Mouse (Mus musculus) layer of hippocampus, postnatal 36 days (tissue): ENCODE measurements around the gene Macrod2. TPM values are rescaled to one million over a fixed set of nuclear protein-coding genes. Genes with fewer than 3 reads are reported as not detected.

Experiments used
- DNase-seq, 2 experiments: peaks; one replicate each; pipeline ENCODE4 v3.0.0; 2022
- total RNA-seq, 2 experiments: library from RNA; stranded (reverse); gene quantifications; 2 replicates each; pipeline ENCODE4 v1.2.3; 2021

Macrod2 gene
- total RNA-seq, 2 experiments from 2014 or later = 52.1 to 53.7 TPM

GRCm38 (mm10) chr2:142380563-142380962, 1985.5 kb downstream of the Macrod2 start:
- peak in 1 of 2 experiments; percentile 25 for DNase-seq

- DNase-seq = no peak
These were observed 1986.0 kb downstream of the Macrod2 start for GRCm38 (mm10) chr2:142381081-142381579.

GRCm38 (mm10) chr2:142393546-142393945, 1998.4 kb downstream of the Macrod2 start:
- DNase-seq = no peak

- DNase-seq = no peak
These were observed 2004.4 kb downstream of the Macrod2 start for GRCm38 (mm10) chr2:142399490-142399889.

GRCm38 (mm10) chr2:142400781-142401180, 2005.7 kb downstream of the Macrod2 start:
- no peak for DNase-seq

GRCm38 (mm10) chr2:142401359-142401758, 2006.2 kb downstream of the Macrod2 start:
- no peak for DNase-seq

GRCm38 (mm10) chr2:142403394-142403793, 2008.3 kb downstream of the Macrod2 start:
- no peak for DNase-seq

- DNase-seq = no peak
These were observed 2009.2 kb downstream of the Macrod2 start for GRCm38 (mm10) chr2:142404321-142404720.

- DNase-seq = peak in 1 of 2 experiments; percentile 30
These were observed 2012.2 kb downstream of the Macrod2 start for GRCm38 (mm10) chr2:142407341-142407740.

- no peak for DNase-seq
These were observed 2015.0 kb downstream of the Macrod2 start for GRCm38 (mm10) chr2:142410124-142410523.

GRCm38 (mm10) chr2:142433126-142433525, 2038.0 kb downstream of the Macrod2 start:
- DNase-seq = no peak

GRCm38 (mm10) chr2:142434731-142435130, 2039.6 kb downstream of the Macrod2 start:
- no peak for DNase-seq

- peak; percentile 58 to 73 for DNase-seq
These were observed 2042.7 kb downstream of the Macrod2 start for GRCm38 (mm10) chr2:142437606-142438461.

Other genes with a start within 250 kb of the Macrod2 start
- gene Gm17374, start 243.3 kb upstream of the Macrod2 start, total RNA-seq = not detected
- 10 to 100 TPM; 24.3 to 24.5 TPM for gene Esf1, start 224.7 kb upstream of the Macrod2 start, total RNA-seq
- gene Ndufaf5, start 224.7 kb upstream of the Macrod2 start, total RNA-seq = 10 to 100 TPM; 51.7 to 59.3 TPM
- not detected for gene Sel1l2, start 5.6 kb upstream of the Macrod2 start, total RNA-seq